11 mouse cellular contexts compared by ENCODE assay signal in the genomic region with DNA sequence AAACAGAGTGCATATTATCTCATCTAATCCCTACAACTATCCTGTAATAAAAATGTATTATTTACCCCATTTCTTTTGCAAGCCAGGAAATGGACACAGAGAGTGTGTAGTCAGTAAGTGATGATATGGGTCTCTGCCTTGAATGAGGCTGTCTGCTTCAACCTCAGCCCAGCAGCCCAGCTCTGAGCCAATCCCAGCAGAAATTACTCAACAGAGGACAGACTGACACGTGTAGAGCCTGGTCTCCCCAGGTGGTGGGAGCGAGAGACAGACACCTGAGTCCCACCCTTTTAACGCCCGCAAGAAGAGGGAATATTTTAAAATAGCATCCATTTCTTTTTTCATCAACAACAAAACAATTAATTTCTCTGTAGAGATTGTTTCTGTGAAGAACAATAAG.
A peak's percentile ranks its signal among the peaks of the same experiment; 100 is the strongest.
DNase-seq lines count a peak whose midpoint lies in the region; ATAC-seq lines count a peak whose summit lies in the region.
"Had no signal": no experiment of that assay in that cellular context is flagged by ENCODE, and none has a peak within 500 bp of the region (broad histone marks: within the 10 kb centered on the region; RNA-seq: fewer than 3 reads in every experiment).

No protein-coding gene starts in this region.

- H3K4me3 ChIP-seq in kidney, embryonic 15.5 days (replicated peaks) = peak overlapping the region; percentile 34; the same call in 1 of the 2 replicates
- no peak overlapping the region for H3K4me3 ChIP-seq in embryonic facial prominence, embryonic 13.5 days
- H3K4me3 ChIP-seq in hindbrain, embryonic 14.5 days (replicated peaks; ENCODE audit: low read length) = peak overlapping the region; percentile 14; the same call in 1 of the 2 replicates
- peak overlapping the region; percentile 19 for H3K4me3 ChIP-seq in midbrain, embryonic 14.5 days (replicated peaks; ENCODE audit: low read depth, low read length)
- H3K4me3 ChIP-seq: liver, embryonic 13.5 days had no signal

- H3K4me1 ChIP-seq in kidney, embryonic 15.5 days = peaks cover 11% of the 10 kb centered on the region
- peaks cover 14% of the 10 kb centered on the region for H3K4me1 ChIP-seq in embryonic facial prominence, embryonic 13.5 days
- peaks cover 17% of the 10 kb centered on the region for H3K4me1 ChIP-seq in hindbrain, embryonic 14.5 days (replicated peaks; ENCODE audit: control insufficient read depth, insufficient read depth, low read length)
- peaks cover 12% of the 10 kb centered on the region for H3K4me1 ChIP-seq in midbrain, embryonic 14.5 days (ENCODE audit: control insufficient read depth, insufficient read depth, low read length)
- H3K4me1 ChIP-seq: liver, embryonic 13.5 days had no signal

- no peak overlapping the region for H3K27ac ChIP-seq in kidney, embryonic 15.5 days
- H3K27ac ChIP-seq in embryonic facial prominence, embryonic 13.5 days = no peak overlapping the region
- peak overlapping the region; percentile 73 for H3K27ac ChIP-seq in hindbrain, embryonic 14.5 days
- H3K27ac ChIP-seq in midbrain, embryonic 14.5 days (replicated peaks; ENCODE audit: low read depth, low read length) = peak overlapping the region; percentile 63; the same call in 1 of the 2 replicates
- H3K27ac ChIP-seq: liver, embryonic 13.5 days had no signal

- no peak for DNase-seq in kidney, postnatal 4 days
- no peak for DNase-seq in hindbrain, embryonic 14.5 days (ENCODE audit: low spot score)
- DNase-seq in midbrain, embryonic 14.5 days = no peak
- no peak for DNase-seq in embryo, embryonic 11 days
- DNase-seq in retina, embryonic 14.5 days (ENCODE audit: low spot score) = no peak
- no peak for DNase-seq in ovary, postnatal 14 days (ENCODE audit: low spot score)
- DNase-seq: adrenal gland, adult 2 months; cerebellum, adult 2 months; liver, embryonic 13.5 days had no signal

- H3K27me3 ChIP-seq in kidney, embryonic 15.5 days = no peaks in the 10 kb centered on the region
- peaks cover 23% of the 10 kb centered on the region for H3K27me3 ChIP-seq in embryonic facial prominence, embryonic 13.5 days
- H3K27me3 ChIP-seq in hindbrain, embryonic 14.5 days (ENCODE audit: control insufficient read depth, insufficient read depth, low read length) = no peaks in the 10 kb centered on the region
- no peaks in the 10 kb centered on the region for H3K27me3 ChIP-seq in midbrain, embryonic 14.5 days (ENCODE audit: control insufficient read depth, insufficient read depth, low read length)
- H3K27me3 ChIP-seq: liver, embryonic 13.5 days had no signal

- no peak for ATAC-seq in kidney, embryonic 15.5 days (replicated peaks; ENCODE audit: low FRiP score)
- ATAC-seq in embryonic facial prominence, embryonic 13.5 days (ENCODE audit: insufficient number of reproducible peaks, insufficient read depth, low FRiP score, low TSS enrichment, low read depth) = no peak
- 0 out of 2 replicates have a peak, but pooled peaks have one; percentile 35 for ATAC-seq in hindbrain, embryonic 14.5 days (ENCODE audit: low FRiP score)
- ATAC-seq in midbrain, embryonic 14.5 days (ENCODE audit: low FRiP score, low TSS enrichment) = peak; percentile 32; the same call in 1 of the 2 replicates

- H3K36me3 ChIP-seq in kidney, embryonic 15.5 days = no peaks in the 10 kb centered on the region
- H3K36me3 ChIP-seq in embryonic facial prominence, embryonic 13.5 days = no peaks in the 10 kb centered on the region
- no peaks in the 10 kb centered on the region for H3K36me3 ChIP-seq in hindbrain, embryonic 14.5 days (replicated peaks; ENCODE audit: control insufficient read depth, insufficient read depth)
- H3K36me3 ChIP-seq in midbrain, embryonic 14.5 days (ENCODE audit: control insufficient read depth, insufficient read depth, low read length) = no peaks in the 10 kb centered on the region
- H3K36me3 ChIP-seq: liver, embryonic 13.5 days had no signal

- no peaks in the 10 kb centered on the region for H3K9me3 ChIP-seq in kidney, embryonic 15.5 days (replicated peaks)
- no peaks in the 10 kb centered on the region for H3K9me3 ChIP-seq in embryonic facial prominence, embryonic 13.5 days
- H3K9me3 ChIP-seq in hindbrain, embryonic 14.5 days (ENCODE audit: control insufficient read depth, low read length) = no peaks in the 10 kb centered on the region
- no peaks in the 10 kb centered on the region for H3K9me3 ChIP-seq in midbrain, embryonic 14.5 days (ENCODE audit: control insufficient read depth, low read length)
- H3K9me3 ChIP-seq: liver, embryonic 13.5 days had no signal

- peak overlapping the region; percentile 68 for H3K4me2 ChIP-seq in kidney, embryonic 15.5 days
- H3K4me2 ChIP-seq in embryonic facial prominence, embryonic 13.5 days = peak overlapping the region; percentile 54
- peak overlapping the region; percentile 51 for H3K4me2 ChIP-seq in hindbrain, embryonic 14.5 days (replicated peaks)
- peak overlapping the region; percentile 54 for H3K4me2 ChIP-seq in midbrain, embryonic 14.5 days (ENCODE audit: low read length)

- WGBS in kidney, embryonic 15.5 days = 39% methylated on average over 4 of the region's 4 CpGs
- WGBS in embryonic facial prominence, embryonic 13.5 days = 28% methylated on average over 4 of the region's 4 CpGs
- 10% methylated on average over 4 of the region's 4 CpGs for WGBS in hindbrain, embryonic 14.5 days
- WGBS in midbrain, embryonic 14.5 days = 11% methylated on average over 4 of the region's 4 CpGs

- H3K9ac ChIP-seq in kidney, embryonic 15.5 days = no peak overlapping the region
- peak overlapping the region; percentile 47; the same call in 1 of the 2 replicates for H3K9ac ChIP-seq in embryonic facial prominence, embryonic 13.5 days
- H3K9ac ChIP-seq in hindbrain, embryonic 14.5 days = peak overlapping the region; percentile 44
- peak overlapping the region; percentile 45 for H3K9ac ChIP-seq in midbrain, embryonic 14.5 days (replicated peaks; ENCODE audit: low read length)
- H3K9ac ChIP-seq: liver, embryonic 13.5 days had no signal

Comparison
In these comparisons a context has a peak if more than half of its experiments do, and no peak if none do; other contexts are left out.
1. ATAC-seq: peak in hindbrain, embryonic 14.5 days (single experiment) and midbrain, embryonic 14.5 days (single experiment); none in kidney, embryonic 15.5 days (single experiment) and embryonic facial prominence, embryonic 13.5 days (single experiment).
2. H3K27ac ChIP-seq: peak in hindbrain, embryonic 14.5 days (single experiment) and midbrain, embryonic 14.5 days (single experiment); none in kidney, embryonic 15.5 days (single experiment) and embryonic facial prominence, embryonic 13.5 days (single experiment).
3. Peak in every context shown above with its lines, with median percentiles within 50 percentile points of each other: H3K4me2 ChIP-seq.